In the genomic region with DNA sequence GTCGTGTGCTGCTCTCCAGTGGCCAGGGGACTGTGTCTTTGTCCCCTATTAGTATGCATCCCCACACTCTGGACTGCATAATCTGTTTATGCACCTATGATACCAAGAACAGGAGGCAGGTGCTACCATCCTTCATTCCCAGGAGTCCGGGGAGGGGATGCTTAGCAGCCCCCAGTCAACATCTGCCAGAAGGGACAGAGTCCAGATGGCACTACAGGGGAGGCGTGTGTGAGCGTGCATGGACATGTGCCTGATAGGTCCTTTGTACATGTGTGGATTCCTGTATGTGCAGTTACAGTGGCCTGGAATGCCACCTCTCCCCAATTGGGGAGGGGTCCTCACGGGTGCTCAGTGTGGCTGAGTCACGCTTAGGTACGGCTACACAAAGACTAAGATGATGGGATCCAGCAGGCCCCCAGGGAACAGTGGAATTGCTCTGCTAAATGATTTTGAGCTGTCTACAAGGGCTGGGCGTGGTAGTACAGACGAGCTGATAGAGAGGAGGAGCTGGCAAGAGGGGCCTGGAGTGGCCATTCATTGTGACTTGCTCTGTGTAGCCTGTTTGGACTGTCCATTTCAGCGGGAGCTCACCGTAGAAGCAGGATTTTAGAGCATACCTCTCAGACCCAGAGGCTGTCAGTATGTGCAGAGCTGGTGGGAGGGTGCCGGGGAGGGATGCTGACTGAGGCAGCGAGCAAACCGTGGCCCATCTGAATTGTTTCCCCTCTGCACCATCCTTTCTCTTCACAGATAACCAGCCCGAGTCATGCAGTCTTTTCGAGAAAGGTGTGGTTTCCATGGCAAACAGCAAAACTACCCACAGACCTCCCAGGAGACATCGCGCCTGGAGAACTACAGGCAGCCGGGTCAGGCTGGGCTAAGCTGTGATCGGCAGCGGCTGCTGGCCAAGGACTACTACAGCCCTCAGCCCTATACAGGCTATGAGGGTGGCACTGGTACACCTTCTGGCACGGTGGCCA, we compare ENCODE assay signal across 8 mouse cellular contexts. TPM values are rescaled to one million over a fixed set of nuclear protein-coding genes. Genes with fewer than 3 reads are reported as not detected.
DNase-seq lines count a peak whose midpoint lies in the region; ATAC-seq lines count a peak whose summit lies in the region.

No protein-coding gene starts in this region.

- 47% methylated on average over 22 of the region's 22 CpGs for WGBS in limb, embryonic 15.5 days
- WGBS in stomach, embryonic 15.5 days = 44% methylated on average over 22 of the region's 22 CpGs

- H3K4me2 ChIP-seq in limb, embryonic 15.5 days = no peak overlapping the region
- H3K4me2 ChIP-seq in stomach, embryonic 15.5 days = no peak overlapping the region

- no peak overlapping the region for H3K4me3 ChIP-seq in limb, embryonic 15.5 days
- H3K4me3 ChIP-seq in stomach, embryonic 15.5 days (replicated peaks) = no peak overlapping the region

- ATAC-seq in CD4-positive, CD25-positive, alpha-beta regulatory T cell, adult 4 months = no peak
- no peak for ATAC-seq in limb, embryonic 15.5 days (ENCODE audit: insufficient number of reproducible peaks, low FRiP score, low TSS enrichment, low read depth)
- no peak; the same call in 1 of the 2 replicates for ATAC-seq in stomach, embryonic 15.5 days (ENCODE audit: insufficient read depth, low FRiP score, low read depth)
- no peak for ATAC-seq in inflammation-experienced regulatory T-cells, adult 6 months

- H3K9ac ChIP-seq in limb, embryonic 15.5 days = no peak overlapping the region
- no peak overlapping the region for H3K9ac ChIP-seq in stomach, embryonic 15.5 days

- DNase-seq in CD4-positive, CD25-positive, alpha-beta regulatory T cell, adult 2 months (ENCODE audit: low read depth, low spot score) = peak; percentile 43
- peak; percentile 39 to 49 for DNase-seq in spleen, postnatal 36 days (ENCODE audit: low spot score in 2 of 2)
- no peak for DNase-seq in spleen, postnatal 14 days (ENCODE audit: low spot score in 2 of 2)
- DNase-seq in urinary bladder, postnatal 14 days (ENCODE audit: low spot score) = no peak

- H3K4me1 ChIP-seq in limb, embryonic 15.5 days = peaks cover 66% of the 10 kb centered on the region
- peaks cover 63% of the 10 kb centered on the region for H3K4me1 ChIP-seq in stomach, embryonic 15.5 days

- H3K9me3 ChIP-seq in limb, embryonic 15.5 days = no peaks in the 10 kb centered on the region
- no peaks in the 10 kb centered on the region for H3K9me3 ChIP-seq in stomach, embryonic 15.5 days

- 0 out of 2 replicates have a peak overlapping the region, but pooled peaks have one; percentile 23 for H3K27ac ChIP-seq in limb, embryonic 15.5 days
- H3K27ac ChIP-seq in stomach, embryonic 15.5 days = peak overlapping the region; percentile 28; the same call in 1 of the 2 replicates

- peaks cover 46% of the 10 kb centered on the region for H3K36me3 ChIP-seq in limb, embryonic 15.5 days
- H3K36me3 ChIP-seq in stomach, embryonic 15.5 days = peaks cover 40% of the 10 kb centered on the region

- no peaks in the 10 kb centered on the region for H3K27me3 ChIP-seq in limb, embryonic 15.5 days
- no peaks in the 10 kb centered on the region for H3K27me3 ChIP-seq in stomach, embryonic 15.5 days (replicated peaks)

RNA-seq across cellular contexts. Expression of a gene that starts 37.7 kb away (rescaled TPM):
- 10 to 100 TPM; 20.7 to 28.6 TPM for polyA plus RNA-seq in CD4-positive, CD25-positive, alpha-beta regulatory T cell, adult 4 months (2017; shearing (Covaris generic))
- polyA plus RNA-seq in limb, embryonic 15.5 days (2015; fragmentation: Nextera tagmentation; extraction: Ambion mirVana) = 66.5 and 70.3 TPM in 2 replicates
- 81.5 and 83.5 TPM in 2 replicates for polyA plus RNA-seq in stomach, embryonic 15.5 days (2015; fragmentation: Nextera tagmentation; extraction: Ambion mirVana)
- polyA plus RNA-seq in inflammation-experienced regulatory T-cells, adult 6 months (2017; shearing (Covaris generic)) = 10 to 100 TPM; 21.7 to 26.7 (median 24.3) TPM

Comparison
In these comparisons a context has a peak if more than half of its experiments do, and no peak if none do; other contexts are left out.
1. DNase-seq: peak in CD4-positive, CD25-positive, alpha-beta regulatory T cell, adult 2 months (single experiment) and spleen, postnatal 36 days (2 of 2); none in spleen, postnatal 14 days (0 of 2) and urinary bladder, postnatal 14 days (single experiment).